Mouse (Mus musculus) G1E (cell line): ENCODE results near the gene St8sia1. TPM values are rescaled to one million over a fixed set of nuclear protein-coding genes. Genes with fewer than 3 reads are reported as not detected.
A peak's percentile ranks its signal among the peaks of the same experiment; 100 is the strongest.

Experiments
- ATAC-seq: 2 replicates; pipeline ENCODE4 v1.8.0; 2016; ENCODE audit warnings: mild to moderate bottlenecking; ENCODE audit not compliant: insufficient number of reproducible peaks, poor library complexity, low FRiP score, severe bottlenecking; ENCODE audit errors: extremely low read depth
- DNase-seq: peaks from one replicate; pipeline ENCODE4 v3.0.0; 2012; ENCODE audit warnings: low spot score
- H3K27me3 ChIP-seq: 2 replicates; pipeline ENCODE4 v1.6.1; 2012; ENCODE audit warnings: mild to moderate bottlenecking, low read length, inconsistent platforms; ENCODE audit not compliant: insufficient read depth
- H3K36me3 ChIP-seq: replicated peaks from 2 replicates; pipeline ENCODE3; 2012; ENCODE audit warnings: mild to moderate bottlenecking, inconsistent platforms
- H3K4me1 ChIP-seq: 2 replicates; pipeline ENCODE4 v1.6.1; 2012; ENCODE audit warnings: low read depth, low read length, inconsistent platforms, mixed read lengths; ENCODE audit not compliant: insufficient read depth
- H3K4me3 ChIP-seq: 2 replicates; pipeline ENCODE4 v1.5.1; 2012; ENCODE audit warnings: low read depth, mild to moderate bottlenecking, inconsistent platforms, low read length, moderate library complexity, mixed read lengths
- H3K9me3 ChIP-seq: replicated peaks from 2 replicates; pipeline ENCODE4 v1.6.1; 2012; ENCODE audit warnings: inconsistent platforms
- CTCF ChIP-seq: IDR thresholded peaks from 2 replicates; pipeline ENCODE4 v1.5.1; 2012; ENCODE audit warnings: low read depth, low read length, inconsistent platforms, mixed read lengths
- GATA1 ChIP-seq: IDR thresholded peaks from 2 replicates; pipeline ENCODE4 v1.6.1; 2012; ENCODE audit warnings: borderline replicate concordance, low read length, inconsistent platforms, mixed read lengths
- GATA2 ChIP-seq: IDR thresholded peaks from 2 replicates; pipeline ENCODE4 v1.6.1; 2012; ENCODE audit warnings: low read depth, low read length, inconsistent platforms, borderline replicate concordance
- POLR2AphosphoS5 ChIP-seq: IDR thresholded peaks from 2 replicates; pipeline ENCODE4 v1.6.1; 2012; ENCODE audit warnings: low read depth, low read length, inconsistent platforms; ENCODE audit not compliant: insufficient replicate concordance
- TAL1 ChIP-seq: conservative IDR thresholded peaks from 2 replicates; pipeline ENCODE4 v1.6.1; 2012; ENCODE audit warnings: low read depth, low read length, inconsistent platforms, mixed read lengths
- polyA plus RNA-seq: library from polyadenylated mRNA; stranded (reverse); fragments of >175 nt; gene quantifications from 2 replicates; pipeline ENCODE4 v1.2.3, GENCODE M21; 2012
- total RNA-seq, 2 experiments: library from RNA; stranded (forward) in 1 of 2; stranded (reverse) in 1 of 2; fragments of 200-1000 nt in 1 of 2; fragments of >200 nt in 1 of 2; fragmentation: Nextera tagmentation in 1 of 2; gene quantifications; 2 replicates each; pipeline ENCODE4 v1.2.3; 2014 to 2017

St8sia1 gene
- total and polyA plus RNA-seq, 3 experiments: 0.11 TPM; not detected in 2

GRCm38 (mm10) chr6:142785343-142785742 is 178.9 kb downstream of the St8sia1 start:
- peaks cover 26% of the 10 kb centered on the region for H3K4me1 ChIP-seq
- H3K4me3 ChIP-seq: no peak overlapping the region
- no peaks in the 10 kb centered on the region for H3K36me3 ChIP-seq
- ATAC-seq (peak; percentile 57), DNase-seq (no peak)
- TF ChIP-seq GATA1: no peak
- TF ChIP-seq CTCF: no peak; the same call in 1 of the 2 replicates
- no peaks in the 10 kb centered on the region for H3K9me3 ChIP-seq
- peaks cover 4% of the 10 kb centered on the region; the same call in 1 of the 2 replicates for H3K27me3 ChIP-seq

- no peaks in the 10 kb centered on the region for H3K9me3 ChIP-seq
- H3K36me3 ChIP-seq: peaks cover 10% of the 10 kb centered on the region
- peaks cover 35% of the 10 kb centered on the region for H3K4me1 ChIP-seq
- H3K27me3 ChIP-seq: no peaks in the 10 kb centered on the region
- DNase-seq (no peak), ATAC-seq (no peak)
- TF ChIP-seq GATA2 (no peak), POLR2AphosphoS5 (no peak), CTCF (no peak), TAL1 (no peak), GATA1 (no peak)
- no peak overlapping the region for H3K4me3 ChIP-seq
Observed at GRCm38 (mm10) chr6:142781286-142781685, 183.0 kb downstream of the St8sia1 start.

- ATAC-seq: no peak
Observed at GRCm38 (mm10) chr6:142780574-142781033, 183.6 kb downstream of the St8sia1 start.

GRCm38 (mm10) chr6:142779812-142780573 is 184.3 kb downstream of the St8sia1 start:
- no peaks in the 10 kb centered on the region for H3K27me3 ChIP-seq
- DNase-seq (no peak), ATAC-seq (no peak)
- H3K36me3 ChIP-seq: peaks cover 23% of the 10 kb centered on the region
- TF ChIP-seq GATA2 (no peak), GATA1 (no peak), TAL1 (no peak), CTCF (no peak), POLR2AphosphoS5 (no peak)
- no peak overlapping the region for H3K4me3 ChIP-seq
- no peaks in the 10 kb centered on the region for H3K9me3 ChIP-seq
- peaks cover 39% of the 10 kb centered on the region for H3K4me1 ChIP-seq

More at GRCm38 (mm10) chr6:142780574-142781033, 183.6 kb downstream of the St8sia1 start:
- DNase-seq: no peak
- Histone ChIP-seq H3K9me3 (no peaks in the 10 kb centered on the region), H3K27me3 (no peaks in the 10 kb centered on the region), H3K4me1 (peaks cover 39% of the 10 kb centered on the region), H3K36me3 (peaks cover 17% of the 10 kb centered on the region), H3K4me3 (no peak overlapping the region)
- TF ChIP-seq CTCF: no peak
- no peak for TF ChIP-seq GATA2
- no peak for TF ChIP-seq POLR2AphosphoS5
- TF ChIP-seq TAL1: no peak
- no peak for TF ChIP-seq GATA1

- Histone ChIP-seq H3K36me3 (peaks cover 31% of the 10 kb centered on the region), H3K4me1 (peaks cover 38% of the 10 kb centered on the region), H3K4me3 (no peak overlapping the region), H3K9me3 (no peaks in the 10 kb centered on the region), H3K27me3 (no peaks in the 10 kb centered on the region)
- ATAC-seq (peak; percentile 47), DNase-seq (peak; percentile 33)
- no peak for TF ChIP-seq TAL1
Observed at GRCm38 (mm10) chr6:142779045-142779811, 185.0 kb downstream of the St8sia1 start.

GRCm38 (mm10) chr6:142776935-142777334 is 187.3 kb downstream of the St8sia1 start:
- Histone ChIP-seq H3K27me3 (no peaks in the 10 kb centered on the region), H3K4me3 (no peak overlapping the region), H3K9me3 (no peaks in the 10 kb centered on the region), H3K36me3 (peaks cover 54% of the 10 kb centered on the region), H3K4me1 (peaks cover 29% of the 10 kb centered on the region)
- ATAC-seq (peak; percentile 86), DNase-seq (no peak)
- no peak for TF ChIP-seq CTCF
